Mouse (Mus musculus) skeletal muscle tissue, postnatal 0 days (tissue): ENCODE results near the gene Sfr1. TPM values are rescaled to one million over a fixed set of nuclear protein-coding genes. Genes with fewer than 3 reads are reported as not detected.

ENCODE experiments used
- microRNA-seq, 2 experiments: library from miRNA; unstranded; fragments of <30 nt; microRNA quantifications; one replicate each; pipeline ENCODE4; 2016
- polyA plus RNA-seq: library from polyadenylated mRNA; unstranded; fragments of >200 nt; fragmentation: Nextera tagmentation; extraction: Ambion mirVana; gene quantifications from 2 replicates; pipeline ENCODE4 v1.2.1, GENCODE M21; 2015

The Sfr1 gene
- 209 and 211 TPM in 2 replicates for polyA plus RNA-seq

DNA sequence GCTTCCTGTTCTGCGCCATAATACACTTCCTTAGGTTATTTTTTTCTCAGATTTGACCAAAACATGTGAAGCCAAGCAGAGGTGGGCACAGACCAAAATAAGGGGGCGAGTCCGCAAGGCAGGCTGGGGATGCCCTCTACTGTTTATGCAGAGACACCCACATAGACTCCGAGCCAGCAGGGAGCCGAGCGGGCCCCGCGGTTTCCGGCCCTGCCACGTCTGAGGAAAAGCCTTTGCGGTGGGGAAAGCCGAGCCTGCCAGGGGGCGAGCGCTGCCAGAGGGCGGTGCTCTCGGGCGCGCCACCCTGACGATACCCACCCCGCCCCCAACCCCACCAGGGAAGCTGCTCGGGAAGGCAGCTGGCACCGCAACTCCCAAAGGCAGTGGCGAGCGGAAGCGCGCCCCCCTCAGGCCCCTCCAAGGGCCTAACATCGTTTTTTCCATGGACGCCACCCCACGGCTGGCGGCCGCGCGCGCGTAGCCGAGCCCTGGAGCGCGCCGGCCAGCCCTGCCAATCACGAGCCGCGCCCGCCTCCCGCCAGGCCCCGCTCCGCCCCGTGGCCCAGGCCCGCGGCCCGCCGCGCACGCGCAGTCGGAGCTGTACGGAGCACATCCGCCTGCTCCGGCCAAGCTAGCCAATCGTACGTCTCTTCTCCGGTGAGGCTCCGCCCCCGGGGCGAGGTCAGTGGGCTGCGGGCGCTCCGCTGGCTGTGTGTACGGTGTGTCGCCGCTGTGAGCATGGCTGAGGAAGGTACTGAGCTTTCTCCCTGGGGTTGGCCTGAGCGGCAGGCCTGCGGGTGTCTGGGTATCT lies at the start of gene Sfr1:
TSS of gene Sfr1 (plus strand) at position 612 of the 811 bp plus-strand sequence.

DNA sequence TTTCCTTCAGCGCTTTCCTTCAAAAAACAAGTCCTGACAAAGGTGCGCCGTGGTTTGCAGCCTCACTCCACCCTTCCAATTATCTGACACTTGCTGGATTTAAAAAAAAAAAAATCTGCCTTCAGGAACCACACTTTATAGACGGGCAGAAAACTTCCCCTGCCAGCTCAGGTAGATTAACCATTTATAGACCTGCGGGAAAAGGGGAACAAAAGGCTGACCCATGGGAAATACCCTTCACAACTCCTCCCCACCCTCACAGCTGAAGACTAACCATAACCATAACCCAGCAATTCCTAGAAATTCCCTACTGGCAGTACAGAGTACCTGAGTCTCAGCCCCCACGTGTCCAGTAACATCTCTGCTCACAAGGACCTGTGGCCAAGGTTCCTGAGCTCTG lies 39.5 kb upstream of the Sfr1 start, which contains the start of gene Col17a1:
TSS of gene Col17a1 (minus strand) at position 101 of the 400 bp plus-strand sequence.

Small RNA genes lying within 50 kb of the gene (microRNA-seq; reads per million reads assigned to microRNA genes)
- 0.10 to 0.21 reads per million in 2 experiments for gene Mir8090

Other genes starting within 250 kb of the Sfr1 start
- gene Stn1, start 194.2 kb upstream of the Sfr1 start, polyA plus RNA-seq = 20.2 and 21.5 TPM in 2 replicates
- 6.9 and 8.5 TPM in 2 replicates for gene Slk, start 152.0 kb upstream of the Sfr1 start, polyA plus RNA-seq
- gene Col17a1, start 39.6 kb upstream of the Sfr1 start, polyA plus RNA-seq = 2.5 and 2.9 TPM in 2 replicates
- 48.1 and 91.1 TPM in 2 replicates for gene Gsto1, start 123.3 kb downstream of the Sfr1 start, polyA plus RNA-seq
- 1.1 and 1.5 TPM in 2 replicates for gene Gsto2, start 133.9 kb downstream of the Sfr1 start, polyA plus RNA-seq
- 0.12 and 0.14 TPM in 2 replicates for gene Cfap43, start 187.6 kb downstream of the Sfr1 start, polyA plus RNA-seq
- gene Itprip, start 187.6 kb downstream of the Sfr1 start, polyA plus RNA-seq = 2.6 and 3.0 TPM in 2 replicates
- gene Cfap58, start 206.0 kb downstream of the Sfr1 start, polyA plus RNA-seq = 0.04 TPM in 1 of 2 replicates, not detected in the other